Mouse (Mus musculus) embryonic facial prominence, embryonic 10.5 days (tissue): ENCODE measurements at regions not wholly inside any gene's neighbourhood (a gene's known extent, or its start where the extent isn't known, plus 50 kb on each side); places are given as distances from the start of the nearest gene placed in this dataset.
A peak's percentile ranks its signal among the peaks of the same experiment; 100 is the strongest.

Source experiments
- DNase-seq: peaks from one replicate; pipeline ENCODE4 v3.0.0-alpha.2; 2017; ENCODE audit warnings: low spot score
- H3K27ac ChIP-seq: fragments of 300-500 bp; sonication (generic); replicated peaks from 2 replicates; pipeline ENCODE4 v1.5.1; 2016; ENCODE audit warnings: mild to moderate bottlenecking
- H3K27me3 ChIP-seq: fragments of 300-500 bp; sonication (generic); replicated peaks from 2 replicates; pipeline ENCODE4 v1.6.1; 2016; ENCODE audit warnings: low read depth, mild to moderate bottlenecking; ENCODE audit not compliant: poor library complexity, severe bottlenecking
- H3K36me3 ChIP-seq: fragments of 300-500 bp; sonication (generic); replicated peaks from 2 replicates; pipeline ENCODE4 v1.6.1; 2016; ENCODE audit warnings: mild to moderate bottlenecking, moderate library complexity
- H3K4me1 ChIP-seq: fragments of 300-500 bp; sonication (generic); 2 replicates; pipeline ENCODE4 v1.6.1; 2016
- H3K4me3 ChIP-seq: fragments of 300-500 bp; sonication (generic); 2 replicates; pipeline ENCODE4 v1.5.1; 2016; ENCODE audit warnings: mild to moderate bottlenecking, moderate library complexity
- H3K9me3 ChIP-seq: fragments of 300-500 bp; sonication (generic); 2 replicates; pipeline ENCODE4 v1.6.1; 2016; ENCODE audit warnings: mild to moderate bottlenecking
- WGBS: fragments of 180-500 bp; shearing (Covaris S2); methylation state at CpG from one replicate; pipeline ENCODE4 v1.1.7; 2016; 5-methylcytosine and 5-hydroxymethylcytosine counted together

GRCm38 (mm10) chr7:133328717-133329116 lies 204.6 kb upstream of the Ctbp2 start:
- no peaks in the 10 kb centered on the region for H3K27me3 ChIP-seq
- no peak for DNase-seq
- no peaks in the 10 kb centered on the region; the same call in 1 of the 2 replicates for H3K9me3 ChIP-seq
- 73% methylated on average over 3 of the region's 3 CpGs for whole genome bisulfite sequencing
- no peaks in the 10 kb centered on the region for H3K36me3 ChIP-seq
- H3K4me3 ChIP-seq = no peak overlapping the region
- H3K4me1 ChIP-seq = peaks cover 4% of the 10 kb centered on the region; the same call in 1 of the 2 replicates
- no peak overlapping the region for H3K27ac ChIP-seq

GRCm38 (mm10) chr7:133325548-133326190 lies 201.5 kb upstream of the Ctbp2 start:
- H3K4me3 ChIP-seq = no peak overlapping the region
- no peaks in the 10 kb centered on the region for H3K27me3 ChIP-seq
- peaks cover 4% of the 10 kb centered on the region; the same call in 1 of the 2 replicates for H3K4me1 ChIP-seq
- no peaks in the 10 kb centered on the region; the same call in 1 of the 2 replicates for H3K9me3 ChIP-seq
- WGBS = 79% methylated on average over 7 of the region's 7 CpGs
- H3K36me3 ChIP-seq = no peaks in the 10 kb centered on the region
- H3K27ac ChIP-seq = no peak overlapping the region
- no peak for DNase-seq

- WGBS = 81% methylated on average over 3 of the region's 3 CpGs
Observed at GRCm38 (mm10) chr7:133323955-133324354, 199.8 kb upstream of the Ctbp2 start.

GRCm38 (mm10) chr7:133317511-133317910 lies 193.4 kb upstream of the Ctbp2 start:
- H3K27ac ChIP-seq = no peak overlapping the region
- no peaks in the 10 kb centered on the region for H3K36me3 ChIP-seq
- DNase-seq = no peak
- peaks cover 37% of the 10 kb centered on the region for H3K4me1 ChIP-seq
- no peaks in the 10 kb centered on the region for H3K27me3 ChIP-seq
- H3K9me3 ChIP-seq = 0 out of 2 replicates have a peak, but pooled peaks cover 2% of the 10 kb centered on the region
- H3K4me3 ChIP-seq = no peak overlapping the region

More at GRCm38 (mm10) chr7:133323955-133324354, 199.8 kb upstream of the Ctbp2 start:
- Histone ChIP-seq H3K27ac (no peak overlapping the region), H3K27me3 (no peaks in the 10 kb centered on the region), H3K4me3 (no peak overlapping the region), H3K4me1 (peaks cover 4% of the 10 kb centered on the region; the same call in 1 of the 2 replicates), H3K9me3 (peaks cover 2% of the 10 kb centered on the region; the same call in 1 of the 2 replicates), H3K36me3 (no peaks in the 10 kb centered on the region)
- DNase-seq = no peak

GRCm38 (mm10) chr7:133316701-133317475 lies 192.7 kb upstream of the Ctbp2 start:
- no peak overlapping the region for H3K4me3 ChIP-seq
- no peak overlapping the region; the same call in 1 of the 2 replicates for H3K27ac ChIP-seq
- 53% methylated on average over 9 of the region's 9 CpGs for WGBS
- DNase-seq = no peak
- H3K27me3 ChIP-seq = no peaks in the 10 kb centered on the region
- peaks cover 40% of the 10 kb centered on the region for H3K4me1 ChIP-seq
- no peaks in the 10 kb centered on the region for H3K36me3 ChIP-seq
- 0 out of 2 replicates have a peak, but pooled peaks cover 2% of the 10 kb centered on the region for H3K9me3 ChIP-seq

- WGBS = 24% methylated on average over 10 of the region's 10 CpGs
- Histone ChIP-seq H3K4me3 (0 out of 2 replicates have a peak overlapping the region, but pooled peaks have one; percentile 8), H3K36me3 (no peaks in the 10 kb centered on the region), H3K27me3 (no peaks in the 10 kb centered on the region), H3K9me3 (0 out of 2 replicates have a peak, but pooled peaks cover 2% of the 10 kb centered on the region), H3K27ac (peak overlapping the region; percentile 55; the same call in 1 of the 2 replicates), H3K4me1 (peaks cover 46% of the 10 kb centered on the region)
- DNase-seq = peak; percentile 30
Observed at GRCm38 (mm10) chr7:133315197-133316029, 191.3 kb upstream of the Ctbp2 start.

- H3K36me3 ChIP-seq = no peaks in the 10 kb centered on the region
- H3K27ac ChIP-seq = no peak overlapping the region
- peak; percentile 18 for DNase-seq
- 27% methylated on average over 5 of the region's 5 CpGs for WGBS
- no peak overlapping the region for H3K4me3 ChIP-seq
- peaks cover 44% of the 10 kb centered on the region for H3K4me1 ChIP-seq
- no peaks in the 10 kb centered on the region for H3K27me3 ChIP-seq
- H3K9me3 ChIP-seq = no peaks in the 10 kb centered on the region
Observed at GRCm38 (mm10) chr7:133313115-133313514, 189.0 kb upstream of the Ctbp2 start.

GRCm38 (mm10) chr7:133311116-133311801 lies 187.1 kb upstream of the Ctbp2 start:
- H3K9me3 ChIP-seq = no peaks in the 10 kb centered on the region
- no peaks in the 10 kb centered on the region for H3K36me3 ChIP-seq
- DNase-seq = no peak
- H3K27me3 ChIP-seq = no peaks in the 10 kb centered on the region
- H3K4me1 ChIP-seq = peaks cover 37% of the 10 kb centered on the region
- 47% methylated on average over 9 of the region's 9 CpGs for WGBS
- no peak overlapping the region for H3K27ac ChIP-seq
- H3K4me3 ChIP-seq = no peak overlapping the region

GRCm38 (mm10) chr7:133304461-133304860 lies 180.3 kb upstream of the Ctbp2 start:
- 79% methylated on average over 5 of the region's 5 CpGs for WGBS
- Histone ChIP-seq H3K36me3 (no peaks in the 10 kb centered on the region), H3K27ac (no peak overlapping the region), H3K4me1 (no peaks in the 10 kb centered on the region), H3K9me3 (no peaks in the 10 kb centered on the region), H3K4me3 (no peak overlapping the region), H3K27me3 (no peaks in the 10 kb centered on the region)
- DNase-seq = no peak

- Histone ChIP-seq H3K4me3 (no peak overlapping the region), H3K9me3 (no peaks in the 10 kb centered on the region), H3K27me3 (no peaks in the 10 kb centered on the region), H3K27ac (no peak overlapping the region), H3K4me1 (peaks cover 4% of the 10 kb centered on the region; the same call in 1 of the 2 replicates), H3K36me3 (no peaks in the 10 kb centered on the region)
- no peak for DNase-seq
- WGBS = 90% methylated on average over 3 of the region's 3 CpGs
Observed at GRCm38 (mm10) chr7:133290471-133290870, 166.3 kb upstream of the Ctbp2 start.

- Histone ChIP-seq H3K9me3 (no peaks in the 10 kb centered on the region), H3K4me1 (no peaks in the 10 kb centered on the region), H3K27ac (no peak overlapping the region), H3K27me3 (no peaks in the 10 kb centered on the region), H3K36me3 (no peaks in the 10 kb centered on the region), H3K4me3 (no peak overlapping the region)
- no peak for DNase-seq
- 73% methylated on average over 3 of the region's 3 CpGs for WGBS
Observed at GRCm38 (mm10) chr7:133288236-133288635, 164.1 kb upstream of the Ctbp2 start.

- Histone ChIP-seq H3K4me3 (no peak overlapping the region), H3K27me3 (no peaks in the 10 kb centered on the region), H3K9me3 (no peaks in the 10 kb centered on the region), H3K27ac (no peak overlapping the region), H3K36me3 (no peaks in the 10 kb centered on the region), H3K4me1 (no peaks in the 10 kb centered on the region)
- no peak for DNase-seq
- WGBS = 94% methylated on average over 7 of the region's 7 CpGs
Observed at GRCm38 (mm10) chr7:133286836-133287235, 162.7 kb upstream of the Ctbp2 start.
